Mouse (Mus musculus): ENCODE measurements around the gene Lrrc56.

Gene Lrrc56

GRCm38 (mm10) chr7:141193948-141194347 is at the start of gene Lrrc56, which contains the start of gene Hras:
TSS of gene Lrrc56 (plus strand) at chr7:141194157.
TSS of gene Hras (minus strand) at chr7:141194005.
- peak; percentile 98 to 99 for DNase-seq

- peak in 1 of 2 experiments; percentile 45 for DNase-seq
Measured at GRCm38 (mm10) chr7:141144650-141145049, 49.3 kb upstream of the Lrrc56 start.

GRCm38 (mm10) chr7:141145403-141145802 is 48.6 kb upstream of the Lrrc56 start:
- peak; percentile 58 to 65 for DNase-seq

GRCm38 (mm10) chr7:141146043-141146595 is 47.8 kb upstream of the Lrrc56 start:
- no peak for DNase-seq

GRCm38 (mm10) chr7:141147044-141147443 is 46.9 kb upstream of the Lrrc56 start:
- peak; percentile 57 to 78 for DNase-seq

GRCm38 (mm10) chr7:141148639-141149038 is 45.3 kb upstream of the Lrrc56 start:
- no peak for DNase-seq

GRCm38 (mm10) chr7:141155362-141155761 is 38.6 kb upstream of the Lrrc56 start:
- DNase-seq: no peak

GRCm38 (mm10) chr7:141164397-141164796 is 29.6 kb upstream of the Lrrc56 start:
- DNase-seq: no peak

GRCm38 (mm10) chr7:141164850-141165249 is 29.1 kb upstream of the Lrrc56 start:
- DNase-seq: no peak

GRCm38 (mm10) chr7:141167901-141168517 is 25.9 kb upstream of the Lrrc56 start:
- DNase-seq: no peak

- DNase-seq: peak in 1 of 2 experiments; percentile 45
Measured at GRCm38 (mm10) chr7:141168518-141168953, 25.4 kb upstream of the Lrrc56 start.

- DNase-seq: no peak
Measured at GRCm38 (mm10) chr7:141169300-141169699, 24.7 kb upstream of the Lrrc56 start.

GRCm38 (mm10) chr7:141169866-141170265 is 24.1 kb upstream of the Lrrc56 start:
- DNase-seq: no peak

- peak; percentile 92 to 94 for DNase-seq
Measured at GRCm38 (mm10) chr7:141172116-141173006, 21.6 kb upstream of the Lrrc56 start, which contains the start of gene Rnh1. TSS of gene Rnh1 (minus strand) at chr7:141172857.

GRCm38 (mm10) chr7:141173323-141173850 is 20.6 kb upstream of the Lrrc56 start:
- no peak for DNase-seq

- DNase-seq: no peak
Measured at GRCm38 (mm10) chr7:141175068-141175467, 18.9 kb upstream of the Lrrc56 start.

GRCm38 (mm10) chr7:141176173-141176572 is 17.8 kb upstream of the Lrrc56 start:
- peak; percentile 89 to 93 for DNase-seq

GRCm38 (mm10) chr7:141188194-141188593 is 5.8 kb upstream of the Lrrc56 start:
- no peak for DNase-seq

GRCm38 (mm10) chr7:141188733-141189132 is 5.2 kb upstream of the Lrrc56 start:
- DNase-seq: no peak

GRCm38 (mm10) chr7:141190220-141190619 is 3.7 kb upstream of the Lrrc56 start:
- DNase-seq: no peak

- DNase-seq: no peak
Measured at GRCm38 (mm10) chr7:141191036-141191435, 2.9 kb upstream of the Lrrc56 start.

- DNase-seq: no peak
Measured at GRCm38 (mm10) chr7:141191796-141192685, 1.9 kb upstream of the Lrrc56 start.

Measured in cerebellum, postnatal 25 days (tissue).